Mouse (Mus musculus) ES-Bruce4 (cell line): ENCODE data around the gene Asap3.

Experiments
- CTCF ChIP-seq: IDR thresholded peaks from one replicate; pipeline ENCODE4 v1.8.1; 2011; ENCODE audit warnings: low read depth, low read length
- EP300 ChIP-seq: IDR thresholded peaks from 2 replicates; pipeline ENCODE4 v1.6.1; 2011; ENCODE audit warnings: low read depth, low read length; ENCODE audit not compliant: insufficient read depth

DNA sequence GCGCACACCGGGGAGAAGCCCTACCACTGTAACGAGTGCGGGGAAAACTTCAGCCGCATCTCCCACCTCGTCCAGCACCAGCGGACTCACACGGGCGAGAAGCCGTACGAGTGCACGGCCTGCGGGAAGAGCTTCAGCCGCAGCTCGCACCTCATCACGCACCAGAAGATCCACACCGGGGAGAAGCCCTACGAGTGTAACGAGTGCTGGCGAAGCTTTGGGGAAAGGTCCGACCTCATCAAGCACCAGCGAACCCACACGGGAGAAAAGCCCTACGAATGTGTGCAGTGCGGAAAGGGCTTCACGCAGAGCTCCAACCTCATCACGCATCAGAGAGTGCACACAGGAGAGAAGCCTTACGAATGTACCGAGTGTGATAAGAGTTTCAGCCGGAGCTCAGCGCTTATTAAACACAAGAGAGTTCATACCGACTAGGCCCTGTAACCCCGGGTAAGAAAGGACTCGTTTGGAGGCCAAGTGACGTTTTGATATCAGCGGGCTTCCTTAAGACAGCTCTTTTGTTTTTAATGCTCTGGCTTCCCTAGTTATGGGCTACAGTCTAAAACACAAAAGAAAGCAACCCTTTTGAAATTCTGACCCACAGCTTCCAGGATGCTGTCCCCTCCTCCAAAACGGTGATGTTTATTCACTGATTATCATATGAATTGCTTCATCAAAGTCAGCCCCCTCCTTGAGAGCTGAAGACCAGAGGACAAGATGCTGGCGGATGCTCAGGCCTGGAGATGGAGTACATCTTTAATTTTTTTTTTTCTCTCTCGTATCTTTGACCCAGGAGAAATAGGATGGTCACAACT lies 84.8 kb downstream of the Asap3 start:
- TF ChIP-seq CTCF (no peak), EP300 (no peak)
